Mouse (Mus musculus) heart, embryonic 11.5 days (tissue): ENCODE measurements around the gene Cryzl2. TPM values are rescaled to one million over a fixed set of nuclear protein-coding genes. Genes with fewer than 3 reads are reported as not detected.

Experiments
- ATAC-seq: fragments of 200-750 bp; cut with Nextera tagmentation; replicated peaks from 2 replicates; pipeline ENCODE4 v1.8.0; 2017; ENCODE audit warnings: moderate library complexity; ENCODE audit not compliant: insufficient number of reproducible peaks, low FRiP score, low TSS enrichment
- H3K27ac ChIP-seq: fragments of 300-500 bp; sonication (generic); 2 replicates; pipeline ENCODE4 v1.5.1; 2014; ENCODE audit warnings: mild to moderate bottlenecking, low read depth, low read length
- H3K27me3 ChIP-seq: fragments of 300-500 bp; sonication (generic); 2 replicates; pipeline ENCODE4 v1.6.1; 2014; ENCODE audit warnings: mild to moderate bottlenecking, low read length, mixed read lengths; ENCODE audit not compliant: control insufficient read depth, insufficient read depth
- H3K36me3 ChIP-seq: fragments of 300-500 bp; sonication (generic); 2 replicates; pipeline ENCODE4 v1.6.1; 2014; ENCODE audit warnings: mild to moderate bottlenecking, low read length, moderate library complexity, mixed read lengths; ENCODE audit not compliant: control insufficient read depth, insufficient read depth
- H3K4me1 ChIP-seq: fragments of 300-500 bp; sonication (generic); 2 replicates; pipeline ENCODE4 v1.6.1; 2014; ENCODE audit warnings: low read length; ENCODE audit not compliant: control insufficient read depth, insufficient read depth
- H3K4me2 ChIP-seq: fragments of 300-500 bp; sonication (generic); 2 replicates; pipeline ENCODE4 v1.6.1; 2014; ENCODE audit warnings: mild to moderate bottlenecking, moderate library complexity
- H3K4me3 ChIP-seq: fragments of 300-500 bp; sonication (generic); 2 replicates; pipeline ENCODE4 v1.5.1; 2014; ENCODE audit warnings: low read depth, low read length
- H3K9ac ChIP-seq: fragments of 300-500 bp; sonication (generic); 2 replicates; pipeline ENCODE4 v1.6.1; 2014; ENCODE audit warnings: mild to moderate bottlenecking, low read depth, low read length, moderate library complexity
- H3K9me3 ChIP-seq: fragments of 300-500 bp; sonication (generic); replicated peaks from 2 replicates; pipeline ENCODE4 v1.6.1; 2016; ENCODE audit warnings: low read length; ENCODE audit not compliant: control insufficient read depth
- WGBS: fragments of 180-500 bp; shearing (Covaris S2); extraction: QIAGEN DNeasy Blood & Tissue Kit; methylation state at CpG from one replicate; pipeline ENCODE4 v1.1.7; 2014; ENCODE audit not compliant: insufficient replicate concordance; 5-methylcytosine and 5-hydroxymethylcytosine counted together
- polyA plus RNA-seq: library from polyadenylated mRNA; unstranded; fragments of >200 nt; fragmentation: Nextera tagmentation; extraction: Ambion mirVana; gene quantifications from 2 replicates; pipeline ENCODE4 v1.2.1, GENCODE M21; 2014

Gene Cryzl2
- polyA plus RNA-seq, 1 experiment from 2014 or later: 32.6 TPM

GRCm38 (mm10) chr1:157435926-157436325 lies 22.5 kb upstream of the Cryzl2 start:
- Histone ChIP-seq H3K4me3 (no peak overlapping the region), H3K9me3 (no peaks in the 10 kb centered on the region), H3K4me2 (no peak overlapping the region), H3K27ac (no peak overlapping the region), H3K9ac (no peak overlapping the region), H3K27me3 (no peaks in the 10 kb centered on the region), H3K4me1 (peaks cover 12% of the 10 kb centered on the region), H3K36me3 (no peaks in the 10 kb centered on the region)
- WGBS: 71% methylated on average over 6 of the region's 6 CpGs
- no peak for ATAC-seq

GRCm38 (mm10) chr1:157438290-157438689 lies 20.1 kb upstream of the Cryzl2 start:
- Histone ChIP-seq H3K27me3 (no peaks in the 10 kb centered on the region), H3K9ac (no peak overlapping the region), H3K36me3 (no peaks in the 10 kb centered on the region), H3K4me2 (no peak overlapping the region), H3K9me3 (no peaks in the 10 kb centered on the region), H3K4me1 (peaks cover 18% of the 10 kb centered on the region), H3K27ac (no peak overlapping the region), H3K4me3 (no peak overlapping the region)
- ATAC-seq: no peak
- WGBS: 70% methylated on average over 2 of the region's 2 CpGs

- Histone ChIP-seq H3K36me3 (no peaks in the 10 kb centered on the region), H3K9me3 (no peaks in the 10 kb centered on the region), H3K27me3 (no peaks in the 10 kb centered on the region), H3K4me3 (no peak overlapping the region), H3K4me1 (peaks cover 22% of the 10 kb centered on the region), H3K9ac (no peak overlapping the region), H3K27ac (no peak overlapping the region), H3K4me2 (no peak overlapping the region)
- no peak for ATAC-seq
- WGBS: 79% methylated on average over 4 of the region's 4 CpGs
Measured at GRCm38 (mm10) chr1:157439101-157439500, 19.3 kb upstream of the Cryzl2 start.

- no peaks in the 10 kb centered on the region for H3K27me3 ChIP-seq
- H3K4me1 ChIP-seq: peaks cover 31% of the 10 kb centered on the region
- no peaks in the 10 kb centered on the region for H3K9me3 ChIP-seq
- no peak for ATAC-seq
- H3K27ac ChIP-seq: no peak overlapping the region
- peak overlapping the region; percentile 55 for H3K4me2 ChIP-seq
- H3K36me3 ChIP-seq: no peaks in the 10 kb centered on the region
- no peak overlapping the region for H3K9ac ChIP-seq
- peak overlapping the region; percentile 26; the same call in 1 of the 2 replicates for H3K4me3 ChIP-seq
- WGBS: 8% methylated on average over 14 of the region's 14 CpGs
Measured at GRCm38 (mm10) chr1:157439973-157440641, 18.3 kb upstream of the Cryzl2 start.

- no peaks in the 10 kb centered on the region for H3K36me3 ChIP-seq
- peaks cover 34% of the 10 kb centered on the region for H3K4me1 ChIP-seq
- 0 out of 2 replicates have a peak, but pooled peaks have one; percentile 37 for ATAC-seq
Measured at GRCm38 (mm10) chr1:157443026-157443722, 15.2 kb upstream of the Cryzl2 start.

GRCm38 (mm10) chr1:157443723-157444561 lies 14.4 kb upstream of the Cryzl2 start:
- 18% methylated on average over 19 of the region's 19 CpGs for WGBS
- no peak for ATAC-seq
- Histone ChIP-seq H3K27me3 (no peaks in the 10 kb centered on the region), H3K4me3 (peak overlapping the region; percentile 10; the same call in 1 of the 2 replicates), H3K36me3 (no peaks in the 10 kb centered on the region), H3K9me3 (no peaks in the 10 kb centered on the region), H3K4me2 (peak overlapping the region; percentile 57), H3K4me1 (peaks cover 40% of the 10 kb centered on the region), H3K9ac (peak overlapping the region; percentile 63), H3K27ac (peak overlapping the region; percentile 91)

More at GRCm38 (mm10) chr1:157443026-157443722, 15.2 kb upstream of the Cryzl2 start:
- Histone ChIP-seq H3K27ac (peak overlapping the region; percentile 91), H3K4me2 (peak overlapping the region; percentile 57), H3K9me3 (no peaks in the 10 kb centered on the region), H3K9ac (peak overlapping the region; percentile 63), H3K4me3 (peak overlapping the region; percentile 10; the same call in 1 of the 2 replicates), H3K27me3 (no peaks in the 10 kb centered on the region)
- WGBS: 15% methylated on average over 14 of the region's 14 CpGs

- H3K27ac ChIP-seq: peak overlapping the region; percentile 91
- no peak overlapping the region for H3K4me2 ChIP-seq
- no peak for ATAC-seq
- no peaks in the 10 kb centered on the region for H3K36me3 ChIP-seq
- no peak overlapping the region for H3K4me3 ChIP-seq
- H3K27me3 ChIP-seq: no peaks in the 10 kb centered on the region
- H3K4me1 ChIP-seq: peaks cover 42% of the 10 kb centered on the region
- no peak overlapping the region for H3K9ac ChIP-seq
- H3K9me3 ChIP-seq: no peaks in the 10 kb centered on the region
- WGBS: 66% methylated on average over 13 of the region's 13 CpGs
Measured at GRCm38 (mm10) chr1:157444632-157445300, 13.6 kb upstream of the Cryzl2 start.

GRCm38 (mm10) chr1:157445398-157445910 lies 12.9 kb upstream of the Cryzl2 start:
- Histone ChIP-seq H3K9ac (no peak overlapping the region), H3K9me3 (no peaks in the 10 kb centered on the region), H3K4me3 (no peak overlapping the region), H3K27me3 (no peaks in the 10 kb centered on the region), H3K4me1 (peaks cover 38% of the 10 kb centered on the region), H3K27ac (no peak overlapping the region), H3K4me2 (no peak overlapping the region), H3K36me3 (no peaks in the 10 kb centered on the region)
- ATAC-seq: no peak
- WGBS: 84% methylated on average over 6 of the region's 6 CpGs
